Mouse (Mus musculus) CH12.LX (cell line): ENCODE data around the gene Kcna6. TPM values are rescaled to one million over a fixed set of nuclear protein-coding genes. Genes with fewer than 3 reads are reported as not detected.

Source experiments
- DNase-seq: peaks from one replicate; pipeline ENCODE4 v3.0.0-alpha.2; 2013; ENCODE audit errors: extremely low read depth
- H3K27ac ChIP-seq: 2 replicates; pipeline ENCODE4 v1.5.1; 2012; ENCODE audit warnings: low read depth, mild to moderate bottlenecking, control low read depth, moderate library complexity; ENCODE audit not compliant: insufficient read depth
- H3K27me3 ChIP-seq: replicated peaks from 2 replicates; pipeline ENCODE3; 2012; ENCODE audit warnings: inconsistent platforms
- H3K36me3 ChIP-seq, 2 experiments: replicated peaks in 1 of 2; 2 replicates each; pipeline versions ENCODE3 to v1.6.1; 2012; ENCODE audit warnings: inconsistent platforms in 1 of 2, low read length in 1 of 2, mild to moderate bottlenecking in 1 of 2, mixed read lengths in 1 of 2, moderate library complexity in 1 of 2; ENCODE audit not compliant: control insufficient read depth in 1 of 2, insufficient read depth in 1 of 2
- H3K4me1 ChIP-seq, 2 experiments: 2 replicates each; pipeline ENCODE4 v1.6.1; 2012; ENCODE audit warnings: inconsistent platforms in 1 of 2, moderate library complexity in 1 of 2; ENCODE audit not compliant: insufficient read depth in 2 of 2, control insufficient read depth in 1 of 2
- H3K4me2 ChIP-seq: 2 replicates; pipeline ENCODE4 v1.6.1; 2012; ENCODE audit warnings: low read depth, mild to moderate bottlenecking, control low read depth; ENCODE audit not compliant: poor library complexity, insufficient read depth, severe bottlenecking
- H3K4me3 ChIP-seq, 3 experiments: fragments of 150-350 bp in 1 of 3; sonication (generic) in 1 of 3; replicated peaks in 1 of 3; 2 replicates each; pipeline versions ENCODE3 to v1.5.1; 2011 to 2012; ENCODE audit warnings: low read depth in 2 of 3, low read length in 2 of 3, mild to moderate bottlenecking in 2 of 3, moderate library complexity in 2 of 3, control low read depth in 1 of 3, improper control_type of control experiment in 1 of 3, inconsistent platforms in 1 of 3, mixed read lengths in 1 of 3; ENCODE audit not compliant: poor library complexity in 1 of 3
- H3K79me2 ChIP-seq: replicated peaks from 2 replicates; pipeline ENCODE4 v1.6.1; 2012; ENCODE audit warnings: mild to moderate bottlenecking, moderate library complexity; ENCODE audit not compliant: control insufficient read depth, poor library complexity, insufficient read depth, severe bottlenecking; ENCODE audit errors: extremely low read depth
- H3K9ac ChIP-seq: 2 replicates; pipeline ENCODE4 v1.6.1; 2012; ENCODE audit warnings: low read depth, mild to moderate bottlenecking, control low read depth, moderate library complexity; ENCODE audit not compliant: insufficient read depth
- H3K9me3 ChIP-seq: replicated peaks from 2 replicates; pipeline ENCODE3; 2012; ENCODE audit warnings: low read length, inconsistent platforms, mixed read lengths
- BHLHE40 ChIP-seq: IDR thresholded peaks from 2 replicates; pipeline ENCODE4 v1.6.1; 2011; ENCODE audit warnings: mild to moderate bottlenecking, low read depth, low read length, improper control_type of control experiment
- CHD2 ChIP-seq: IDR thresholded peaks from 2 replicates; pipeline ENCODE4 v1.6.1; 2011; ENCODE audit warnings: low read length, improper control_type of control experiment
- CTCF ChIP-seq, 2 experiments: IDR thresholded peaks in 1 of 2; conservative IDR thresholded peaks in 1 of 2; 2 replicates each; pipeline ENCODE4 v1.5.1; 2011 to 2012; ENCODE audit warnings: low read depth in 2 of 2, low read length in 2 of 2, improper control_type of control experiment in 1 of 2, inconsistent platforms in 1 of 2, mild to moderate bottlenecking in 1 of 2, moderate library complexity in 1 of 2
- EP300 ChIP-seq: IDR thresholded peaks from 2 replicates; pipeline ENCODE4 v1.6.1; 2011; ENCODE audit warnings: low read length, improper control_type of control experiment
- ETS1 ChIP-seq: conservative IDR thresholded peaks from 2 replicates; pipeline ENCODE4 v1.6.1; 2012; ENCODE audit warnings: low read depth, mild to moderate bottlenecking, inconsistent platforms, low read length, improper control_type of control experiment, moderate library complexity
- IRF4 ChIP-seq: IDR thresholded peaks from 2 replicates; pipeline ENCODE4 v1.6.1; 2014; ENCODE audit warnings: low read depth, mild to moderate bottlenecking, inconsistent platforms, low read length, improper control_type of control experiment
- JUN ChIP-seq: IDR thresholded peaks from 2 replicates; pipeline ENCODE4 v1.6.1; 2011; ENCODE audit warnings: low read depth, mild to moderate bottlenecking, low read length, improper control_type of control experiment, moderate library complexity; ENCODE audit not compliant: insufficient read depth
- JUND ChIP-seq: conservative IDR thresholded peaks from 2 replicates; pipeline ENCODE4 v1.6.1; 2011; ENCODE audit warnings: low read depth, low read length, improper control_type of control experiment
- MAZ ChIP-seq: IDR thresholded peaks from 2 replicates; pipeline ENCODE4 v1.6.1; 2012; ENCODE audit warnings: low read depth, mild to moderate bottlenecking, inconsistent platforms, low read length, improper control_type of control experiment, moderate library complexity
- MEF2A ChIP-seq: IDR thresholded peaks from 2 replicates; pipeline ENCODE4 v1.6.1; 2014; ENCODE audit warnings: low read depth, mild to moderate bottlenecking, inconsistent platforms, low read length, improper control_type of control experiment, borderline replicate concordance
- MXI1 ChIP-seq: IDR thresholded peaks from 2 replicates; pipeline ENCODE4 v1.6.1; 2011; ENCODE audit warnings: mild to moderate bottlenecking, low read depth, low read length, improper control_type of control experiment
- MYC ChIP-seq: IDR thresholded peaks from 2 replicates; pipeline ENCODE4 v1.6.1; 2011; ENCODE audit warnings: low read depth, mild to moderate bottlenecking, improper control_type of control experiment, low read length
- RAD21 ChIP-seq: IDR thresholded peaks from 2 replicates; pipeline ENCODE4 v1.6.1; 2011; ENCODE audit warnings: low read depth, mild to moderate bottlenecking, low read length, improper control_type of control experiment, moderate library complexity
- SMC3 ChIP-seq: IDR thresholded peaks from 2 replicates; pipeline ENCODE4 v1.6.1; 2011; ENCODE audit warnings: low read depth, low read length, improper control_type of control experiment
- TBP ChIP-seq: conservative IDR thresholded peaks from 2 replicates; pipeline ENCODE4 v1.6.1; 2011; ENCODE audit warnings: low read depth, low read length, improper control_type of control experiment
- USF2 ChIP-seq: conservative IDR thresholded peaks from 2 replicates; pipeline ENCODE4 v1.6.1; 2011; ENCODE audit warnings: low read depth, low read length, improper control_type of control experiment
- ZKSCAN1 ChIP-seq: IDR thresholded peaks from 2 replicates; pipeline ENCODE4 v1.6.1; 2012; ENCODE audit warnings: low read depth, inconsistent platforms, low read length, improper control_type of control experiment, borderline replicate concordance
- ZMIZ1 ChIP-seq: IDR thresholded peaks from 2 replicates; pipeline ENCODE4 v1.6.1; 2012; ENCODE audit warnings: low read depth, mild to moderate bottlenecking, inconsistent platforms, low read length, improper control_type of control experiment
- ZNF384 ChIP-seq: IDR thresholded peaks from 2 replicates; pipeline ENCODE4 v1.6.1; 2012; ENCODE audit warnings: low read depth, low read length, improper control_type of control experiment, inconsistent platforms
- dilution Hi-C: fragments of 300-500 bp; cut with MboI; formaldehyde crosslinking; loops from 2 replicates; pipeline ENCODE4 v1.14.3; 2020; ENCODE audit warnings: low sequenced_read_pairs; ENCODE audit not compliant: extremely low pct_unique_long_range_greater_than_20kb, extremely low pct_ligation_motif_present
- in situ Hi-C: fragments of 300-500 bp; cut with MboI; formaldehyde crosslinking; loops from 3 replicates; pipeline ENCODE4 v1.14.3; 2019; ENCODE audit warnings: low sequenced_read_pairs, low pct_ligation_motif_present, low pct_unique_long_range_greater_than_20kb, mixed read lengths
- polyA plus RNA-seq: library from polyadenylated mRNA; unstranded; fragments of >175 nt; gene quantifications from 2 replicates; pipeline ENCODE4 v1.2.1, GENCODE M21; 2012; ENCODE audit warnings: low read depth; ENCODE audit not compliant: insufficient read length
- total RNA-seq, 2 experiments: library from RNA; depleted of rRNA; stranded (reverse); fragments of 300-350 nt in 1 of 2; fragments of >200 nt in 1 of 2; gene quantifications; 2 replicates each; pipeline ENCODE4 v1.2.3; 2012 to 2014

Gene Kcna6
- total and polyA plus RNA-seq, 3 experiments, result not detected

DNA sequence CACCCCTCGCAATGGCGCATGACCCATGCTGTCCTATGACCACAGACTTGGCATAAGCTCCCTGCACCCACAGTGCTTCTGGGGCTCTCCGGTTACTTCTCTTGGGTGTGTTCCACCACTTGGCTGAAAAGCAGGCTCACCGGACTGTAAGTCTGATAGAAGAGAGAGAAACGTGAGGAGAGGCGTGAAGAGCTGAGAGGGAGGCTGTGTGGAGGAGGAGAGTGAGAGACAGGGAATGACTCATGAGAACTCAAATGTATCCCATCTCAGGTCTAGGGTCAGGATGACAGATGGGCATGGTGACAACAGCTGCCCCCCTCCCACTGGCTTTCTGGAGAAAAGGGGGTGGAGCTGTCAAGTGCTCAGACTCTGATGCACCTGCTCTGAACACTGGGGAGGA, 34.5 kb downstream of the Kcna6 start:
- H3K27me3 ChIP-seq, result peaks cover 91% of the 10 kb centered on the region
- H3K36me3 ChIP-seq, result no peaks in the 10 kb centered on the region
- TF ChIP-seq TBP, result no peak
- TF ChIP-seq ZMIZ1, result no peak
- TF ChIP-seq JUND, result no peak
- TF ChIP-seq ETS1, result no peak
- no peak for TF ChIP-seq ZNF384
- no peak for TF ChIP-seq JUN
- no peak for TF ChIP-seq BHLHE40
- TF ChIP-seq MEF2A, result no peak
- no peak for TF ChIP-seq ZKSCAN1
- no peak for TF ChIP-seq EP300
- TF ChIP-seq IRF4, result no peak
- TF ChIP-seq MAZ, result no peak
- no peak for TF ChIP-seq MXI1
- no peak for TF ChIP-seq CHD2
- no peak for TF ChIP-seq USF2
- TF ChIP-seq MYC, result no peak
- TF ChIP-seq CTCF (conservative IDR thresholded peaks at IDR 0.05 in 1 of 2, IDR thresholded peaks at IDR 0.05 in 1 of 2; ENCODE audit: low read depth in 2 of 2, low read length in 2 of 2), result no peak
- H3K4me3 ChIP-seq, result no peak overlapping the region
- DNase-seq, result no peak
- no peaks in the 10 kb centered on the region for H3K9me3 ChIP-seq
- H3K4me2 ChIP-seq, result no peak overlapping the region
- no peak overlapping the region for H3K9ac ChIP-seq
- in situ Hi-C loops, result no loop called here
- no peaks in the 10 kb centered on the region for H3K79me2 ChIP-seq
- H3K27ac ChIP-seq, result no peak overlapping the region
- peaks cover 0 to 4% of the 10 kb centered on the region in 2 experiments; a peak in 1 of 4 replicates for H3K4me1 ChIP-seq
- dilution Hi-C loops, result no loop called here

DNA sequence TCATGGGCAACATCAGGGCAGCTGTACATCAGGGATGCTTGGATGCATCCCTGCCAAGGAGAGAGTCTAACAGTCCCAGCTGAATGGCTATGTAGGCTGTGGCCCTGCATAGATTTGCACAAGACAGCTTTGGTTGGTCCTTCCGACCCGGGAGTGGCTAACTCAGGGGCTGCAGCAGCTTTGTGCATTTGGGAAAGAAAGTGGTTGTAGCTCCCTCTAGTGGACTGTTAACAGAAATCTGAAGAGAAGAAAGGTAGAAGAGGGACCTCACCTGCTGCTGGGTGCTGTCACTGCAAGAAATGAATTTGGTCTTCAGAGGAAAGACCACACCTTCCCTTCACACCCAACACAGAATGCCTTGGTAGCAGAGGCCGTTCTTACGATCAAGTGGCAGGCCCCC, 36.0 kb downstream of the Kcna6 start:
- Histone ChIP-seq H3K4me3 (no peak overlapping the region), H3K27me3 (peaks cover 92% of the 10 kb centered on the region), H3K9me3 (no peaks in the 10 kb centered on the region), H3K4me2 (no peak overlapping the region), H3K27ac (no peak overlapping the region), H3K79me2 (no peaks in the 10 kb centered on the region), H3K4me1 (peaks cover 0 to 4% of the 10 kb centered on the region in 2 experiments; a peak in 1 of 4 replicates), H3K36me3 (no peaks in the 10 kb centered on the region), H3K9ac (no peak overlapping the region)
- in situ Hi-C loops, result no loop called here
- dilution Hi-C loops, result no loop called here
- DNase-seq, result peak; percentile 47
- TF ChIP-seq CTCF (conservative IDR thresholded peaks at IDR 0.05 in 1 of 2, IDR thresholded peaks at IDR 0.05 in 1 of 2; ENCODE audit: low read depth in 2 of 2, low read length in 2 of 2), result peak; percentile 43 to 72; a peak in 3 of 4 replicates
- TF ChIP-seq RAD21, result peak; percentile 39
- TF ChIP-seq MXI1, result no peak
- no peak for TF ChIP-seq ZMIZ1
- no peak for TF ChIP-seq ZKSCAN1
- TF ChIP-seq SMC3, result no peak
